Mouse (Mus musculus): ENCODE measurements around the gene Tmem169. TPM values are rescaled to one million over a fixed set of nuclear protein-coding genes. Genes with fewer than 3 reads are reported as not detected.

The Tmem169 gene
- polyA plus RNA-seq, 1 experiment from 2014 or later, result 0.45 TPM

DNA sequence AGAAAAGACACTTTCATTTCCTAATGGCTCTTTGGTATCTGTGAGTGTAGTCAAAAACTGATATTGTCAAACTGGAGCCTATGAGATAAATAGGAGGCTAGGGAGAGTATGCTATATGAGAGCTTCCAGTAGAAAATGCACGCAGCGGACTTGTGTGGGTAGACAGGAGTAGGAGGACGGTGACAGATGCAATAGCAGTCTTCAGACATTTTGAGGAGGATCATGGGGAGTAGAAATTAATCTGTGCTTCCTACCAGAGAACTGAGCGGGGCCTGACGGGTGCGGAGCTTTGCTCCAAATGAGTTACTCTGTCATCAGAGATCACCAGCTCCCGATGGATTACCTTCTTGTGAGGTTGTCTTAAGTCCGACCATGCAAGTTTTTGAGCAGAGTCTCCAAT is 52.6 kb downstream of the Tmem169 start:
- 79% methylated on average over 8 of the region's 8 CpGs for WGBS (ENCODE audit: insufficient replicate concordance)
- Histone ChIP-seq H3K36me3 (ENCODE audit: control insufficient read depth, insufficient read depth) (no peaks in the 10 kb centered on the region; the same call in 1 of the 2 replicates), H3K9ac (ENCODE audit: low read depth, low read length) (no peak overlapping the region), H3K27me3 (ENCODE audit: control insufficient read depth, insufficient read depth, low read depth, low read length) (no peaks in the 10 kb centered on the region), H3K4me2 (ENCODE audit: low read depth, low read length) (no peak overlapping the region), H3K27ac (ENCODE audit: low read length) (no peak overlapping the region), H3K9me3 (replicated peaks; ENCODE audit: control insufficient read depth, low read length) (no peaks in the 10 kb centered on the region), H3K4me3 (ENCODE audit: low read depth, low read length) (no peak overlapping the region), H3K4me1 (ENCODE audit: control insufficient read depth, low read depth, low read length) (no peaks in the 10 kb centered on the region)
- ATAC-seq (ENCODE audit: low read depth), result no peak

DNA sequence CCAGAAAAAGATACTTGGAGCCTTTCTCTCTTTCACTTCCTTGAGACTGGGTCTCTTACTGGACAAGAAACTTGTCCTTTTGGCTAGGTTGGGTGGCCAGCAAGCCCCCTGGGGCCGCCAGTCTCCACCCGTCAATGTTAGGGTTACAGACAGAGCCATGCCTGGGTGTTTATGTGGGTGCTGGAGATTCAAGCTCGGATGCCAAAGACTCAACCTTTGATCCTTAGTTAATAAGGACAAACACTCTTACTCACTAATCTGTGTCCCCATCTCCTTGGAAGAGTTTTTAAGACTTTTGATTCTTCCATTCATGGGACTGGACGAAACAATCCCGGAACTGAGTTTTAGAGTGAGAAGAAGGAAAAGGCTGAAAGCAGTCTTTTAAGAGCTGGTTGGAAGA is 54.2 kb downstream of the Tmem169 start:
- Histone ChIP-seq H3K4me1 (ENCODE audit: control insufficient read depth, low read depth, low read length) (no peaks in the 10 kb centered on the region), H3K27ac (ENCODE audit: low read length) (no peak overlapping the region), H3K4me3 (ENCODE audit: low read depth, low read length) (no peak overlapping the region), H3K9me3 (replicated peaks; ENCODE audit: control insufficient read depth, low read length) (no peaks in the 10 kb centered on the region), H3K9ac (ENCODE audit: low read depth, low read length) (no peak overlapping the region), H3K4me2 (ENCODE audit: low read depth, low read length) (no peak overlapping the region), H3K27me3 (ENCODE audit: control insufficient read depth, insufficient read depth, low read depth, low read length) (no peaks in the 10 kb centered on the region), H3K36me3 (ENCODE audit: control insufficient read depth, insufficient read depth) (no peaks in the 10 kb centered on the region; the same call in 1 of the 2 replicates)
- 75% methylated on average over 5 of the region's 5 CpGs for WGBS (ENCODE audit: insufficient replicate concordance)
- ATAC-seq (ENCODE audit: low read depth), result no peak

DNA sequence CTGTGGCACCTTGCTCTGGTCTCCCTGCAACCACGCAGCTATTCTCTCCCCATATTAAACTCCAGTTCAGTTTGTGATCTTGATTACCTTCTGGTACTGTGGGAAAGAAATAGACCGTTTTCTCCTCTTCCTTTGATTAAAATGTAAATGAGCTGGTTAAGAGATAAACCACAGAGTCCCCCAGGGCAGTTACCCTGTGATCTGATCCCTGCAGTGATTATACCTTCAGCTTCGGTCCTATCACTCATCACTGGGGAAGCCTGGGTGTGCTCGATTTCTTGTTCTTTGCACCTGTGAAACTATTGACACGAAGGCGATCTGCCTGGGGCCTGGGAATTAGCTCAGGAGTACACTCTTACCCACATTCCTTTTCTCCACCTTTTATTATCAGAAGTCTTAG is 63.7 kb downstream of the Tmem169 start:
- Histone ChIP-seq H3K4me3 (ENCODE audit: low read depth, low read length) (no peak overlapping the region), H3K9ac (ENCODE audit: low read depth, low read length) (no peak overlapping the region), H3K27ac (ENCODE audit: low read length) (no peak overlapping the region), H3K4me1 (ENCODE audit: control insufficient read depth, low read depth, low read length) (no peaks in the 10 kb centered on the region), H3K36me3 (ENCODE audit: control insufficient read depth, insufficient read depth) (no peaks in the 10 kb centered on the region; the same call in none of the 2 replicates), H3K9me3 (replicated peaks; ENCODE audit: control insufficient read depth, low read length) (no peaks in the 10 kb centered on the region), H3K27me3 (ENCODE audit: control insufficient read depth, insufficient read depth, low read depth, low read length) (no peaks in the 10 kb centered on the region), H3K4me2 (ENCODE audit: low read depth, low read length) (no peak overlapping the region)
- 41% methylated on average over 6 of the region's 6 CpGs for WGBS (ENCODE audit: insufficient replicate concordance)
- no peak for ATAC-seq (ENCODE audit: low read depth)

Other genes with a start within 250 kb of the Tmem169 start
- gene Mreg, start 72.1 kb upstream of the Tmem169 start, polyA plus RNA-seq (2015; fragmentation: Nextera tagmentation; extraction: Ambion mirVana), result 8.0 and 8.1 TPM in 2 replicates
- gene Pecr, start 55 bp upstream of the Tmem169 start, polyA plus RNA-seq (2015; fragmentation: Nextera tagmentation; extraction: Ambion mirVana), result 75.9 and 84.2 TPM in 2 replicates
- 14.0 and 14.9 TPM in 2 replicates for gene Xrcc5, start 23.1 kb downstream of the Tmem169 start, polyA plus RNA-seq (2015; fragmentation: Nextera tagmentation; extraction: Ambion mirVana)

Measured in liver, embryonic 16.5 days (tissue).